Mouse (Mus musculus): Measurements from ENCODE around the gene Rin2. TPM values are rescaled to one million over a fixed set of nuclear protein-coding genes. Genes with fewer than 3 reads are reported as not detected.
A peak's percentile ranks its signal among the peaks of the same experiment; 100 is the strongest.

The Rin2 gene
- 18.7 and 21.4 TPM in 2 replicates for polyA plus RNA-seq (2015; fragmentation: Nextera tagmentation; extraction: Ambion mirVana)

DNA sequence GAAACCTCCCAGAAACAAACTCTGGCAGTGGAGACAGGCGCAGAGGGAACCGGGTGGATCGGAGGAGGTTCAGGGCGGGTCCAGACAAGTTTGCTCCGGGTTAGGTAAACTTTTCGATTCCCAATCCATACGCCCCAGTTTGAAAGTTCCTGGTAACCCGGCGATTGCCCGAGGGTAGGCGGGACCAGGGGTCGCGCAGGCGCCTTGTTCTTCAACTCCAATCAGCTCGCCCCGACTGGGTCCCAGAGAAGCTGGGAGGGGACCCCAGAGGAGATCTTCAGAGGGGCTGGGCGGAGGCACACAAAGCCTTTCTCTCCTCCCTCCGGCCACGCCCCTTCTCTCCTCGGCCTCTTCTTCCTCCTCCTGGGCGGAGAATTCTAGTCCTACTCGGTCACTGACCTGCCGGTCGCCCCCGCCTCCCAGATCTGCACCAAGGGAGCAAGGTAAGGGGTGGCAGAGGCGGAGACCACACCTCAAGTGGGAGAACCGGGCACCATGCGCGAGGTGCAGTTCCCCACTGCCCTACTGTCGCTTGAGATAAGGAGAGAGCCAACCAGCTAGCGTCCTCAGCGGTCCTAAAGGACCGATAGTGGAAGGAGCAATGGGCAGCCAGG is at the start of gene Rin2:
TSS of gene Rin2 (plus strand) at position 74 of the 614 bp plus-strand sequence.
- Histone ChIP-seq H3K27ac (ENCODE audit: low read length) (peak within 1 kb of the TSS; percentile 62), H3K27me3 (ENCODE audit: control insufficient read depth, insufficient read depth, low read length) (no peaks in the 10 kb centered on the region), H3K9ac (ENCODE audit: low read length) (peak within 1 kb of the TSS; percentile 74), H3K4me2 (ENCODE audit: low read depth, low read length) (peak within 1 kb of the TSS; percentile 88), H3K9me3 (replicated peaks; ENCODE audit: control insufficient read depth, low read length) (no peaks in the 10 kb centered on the region), H3K4me3 (ENCODE audit: low read length) (peak within 1 kb of the TSS; percentile 72), H3K4me1 (ENCODE audit: control insufficient read depth, insufficient read depth, low read length) (peaks cover 20% of the 10 kb centered on the region), H3K36me3 (ENCODE audit: control insufficient read depth, insufficient read depth) (no peaks in the 10 kb centered on the region)
- WGBS: under 1% methylated on average over 33 of the region's 33 CpGs
- ATAC-seq (replicated peaks; ENCODE audit: extremely low read depth, insufficient read depth, low FRiP score): peak; percentile 83

GRCm38 (mm10) chr2:145631123-145631798 is 43.8 kb upstream of the Rin2 start:
- WGBS: 79% methylated on average over 6 of the region's 6 CpGs
- no peaks in the 10 kb centered on the region for H3K36me3 ChIP-seq (ENCODE audit: control insufficient read depth, insufficient read depth)
- no peak overlapping the region for H3K9ac ChIP-seq (ENCODE audit: low read length)
- ATAC-seq (replicated peaks; ENCODE audit: extremely low read depth, insufficient read depth, low FRiP score): no peak
- H3K4me3 ChIP-seq (ENCODE audit: low read length): no peak overlapping the region
- no peaks in the 10 kb centered on the region for H3K9me3 ChIP-seq (replicated peaks; ENCODE audit: control insufficient read depth, low read length)
- H3K4me1 ChIP-seq (ENCODE audit: control insufficient read depth, insufficient read depth, low read length): no peaks in the 10 kb centered on the region
- H3K27me3 ChIP-seq (ENCODE audit: control insufficient read depth, insufficient read depth, low read length): no peaks in the 10 kb centered on the region
- no peak overlapping the region for H3K4me2 ChIP-seq (ENCODE audit: low read depth, low read length)
- no peak overlapping the region for H3K27ac ChIP-seq (ENCODE audit: low read length)

DNA sequence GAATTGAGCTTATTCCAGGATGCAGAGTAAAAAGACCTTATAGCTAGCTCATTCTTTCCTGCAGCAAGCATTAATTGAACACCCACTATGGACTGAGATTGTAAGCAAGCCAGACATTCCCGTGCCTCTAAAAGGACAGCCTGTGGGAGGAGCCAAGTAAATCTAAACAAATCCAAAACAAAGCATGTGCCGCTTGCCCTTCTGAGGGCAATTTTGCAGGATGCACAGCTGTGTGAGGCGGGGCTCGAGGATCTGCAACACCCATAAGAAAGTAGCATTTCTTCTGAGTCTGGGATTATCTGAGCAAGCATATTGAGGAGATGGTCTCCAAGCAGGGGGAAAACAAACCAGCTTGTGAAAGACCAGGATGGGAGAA is 43.2 kb upstream of the Rin2 start:
- no peak overlapping the region for H3K9ac ChIP-seq (ENCODE audit: low read length)
- no peak for ATAC-seq (replicated peaks; ENCODE audit: extremely low read depth, insufficient read depth, low FRiP score)
- 55% methylated on average over 4 of the region's 4 CpGs for WGBS
- no peaks in the 10 kb centered on the region for H3K36me3 ChIP-seq (ENCODE audit: control insufficient read depth, insufficient read depth)
- no peaks in the 10 kb centered on the region for H3K4me1 ChIP-seq (ENCODE audit: control insufficient read depth, insufficient read depth, low read length)
- H3K4me2 ChIP-seq (ENCODE audit: low read depth, low read length): no peak overlapping the region
- no peaks in the 10 kb centered on the region for H3K27me3 ChIP-seq (ENCODE audit: control insufficient read depth, insufficient read depth, low read length)
- H3K9me3 ChIP-seq (replicated peaks; ENCODE audit: control insufficient read depth, low read length): no peaks in the 10 kb centered on the region
- no peak overlapping the region for H3K27ac ChIP-seq (ENCODE audit: low read length)
- H3K4me3 ChIP-seq (ENCODE audit: low read length): no peak overlapping the region

DNA sequence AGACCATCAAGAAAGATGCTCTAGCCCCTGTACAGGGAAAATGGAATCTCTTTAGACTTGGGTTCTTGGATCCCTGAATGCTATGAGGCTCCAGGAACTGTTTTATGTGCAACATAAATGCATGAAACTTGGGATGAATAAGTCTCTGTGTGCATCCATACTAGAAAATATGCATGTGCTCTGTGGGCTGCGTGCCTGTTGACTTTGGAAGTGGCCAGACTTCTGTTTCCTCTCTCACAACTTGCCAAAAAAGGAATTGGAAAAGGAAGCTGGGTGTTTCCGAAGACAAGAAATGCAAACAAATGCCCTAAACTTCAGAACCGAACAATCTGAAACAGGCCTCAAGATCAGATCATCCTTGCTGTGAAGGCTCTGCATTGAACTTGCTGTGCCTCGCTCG is 41.2 kb upstream of the Rin2 start:
- 58% methylated on average over 5 of the region's 5 CpGs for WGBS
- Histone ChIP-seq H3K4me2 (ENCODE audit: low read depth, low read length) (no peak overlapping the region), H3K4me3 (ENCODE audit: low read length) (no peak overlapping the region), H3K27me3 (ENCODE audit: control insufficient read depth, insufficient read depth, low read length) (no peaks in the 10 kb centered on the region), H3K9me3 (replicated peaks; ENCODE audit: control insufficient read depth, low read length) (no peaks in the 10 kb centered on the region), H3K27ac (ENCODE audit: low read length) (peak overlapping the region; percentile 3; the same call in 1 of the 2 replicates), H3K36me3 (ENCODE audit: control insufficient read depth, insufficient read depth) (no peaks in the 10 kb centered on the region), H3K9ac (ENCODE audit: low read length) (no peak overlapping the region), H3K4me1 (ENCODE audit: control insufficient read depth, insufficient read depth, low read length) (no peaks in the 10 kb centered on the region)
- ATAC-seq (replicated peaks; ENCODE audit: extremely low read depth, insufficient read depth, low FRiP score): 0 out of 2 replicates have a peak, but pooled peaks have one; percentile 28

GRCm38 (mm10) chr2:145640255-145640984 is 34.6 kb upstream of the Rin2 start:
- no peak overlapping the region for H3K9ac ChIP-seq (ENCODE audit: low read length)
- WGBS: 85% methylated on average over 21 of the region's 21 CpGs
- H3K36me3 ChIP-seq (ENCODE audit: control insufficient read depth, insufficient read depth): no peaks in the 10 kb centered on the region
- no peaks in the 10 kb centered on the region for H3K9me3 ChIP-seq (replicated peaks; ENCODE audit: control insufficient read depth, low read length)
- no peaks in the 10 kb centered on the region for H3K27me3 ChIP-seq (ENCODE audit: control insufficient read depth, insufficient read depth, low read length)
- H3K4me3 ChIP-seq (ENCODE audit: low read length): no peak overlapping the region
- no peak overlapping the region for H3K27ac ChIP-seq (ENCODE audit: low read length)
- H3K4me1 ChIP-seq (ENCODE audit: control insufficient read depth, insufficient read depth, low read length): no peaks in the 10 kb centered on the region
- no peak for ATAC-seq (replicated peaks; ENCODE audit: extremely low read depth, insufficient read depth, low FRiP score)
- H3K4me2 ChIP-seq (ENCODE audit: low read depth, low read length): no peak overlapping the region

DNA sequence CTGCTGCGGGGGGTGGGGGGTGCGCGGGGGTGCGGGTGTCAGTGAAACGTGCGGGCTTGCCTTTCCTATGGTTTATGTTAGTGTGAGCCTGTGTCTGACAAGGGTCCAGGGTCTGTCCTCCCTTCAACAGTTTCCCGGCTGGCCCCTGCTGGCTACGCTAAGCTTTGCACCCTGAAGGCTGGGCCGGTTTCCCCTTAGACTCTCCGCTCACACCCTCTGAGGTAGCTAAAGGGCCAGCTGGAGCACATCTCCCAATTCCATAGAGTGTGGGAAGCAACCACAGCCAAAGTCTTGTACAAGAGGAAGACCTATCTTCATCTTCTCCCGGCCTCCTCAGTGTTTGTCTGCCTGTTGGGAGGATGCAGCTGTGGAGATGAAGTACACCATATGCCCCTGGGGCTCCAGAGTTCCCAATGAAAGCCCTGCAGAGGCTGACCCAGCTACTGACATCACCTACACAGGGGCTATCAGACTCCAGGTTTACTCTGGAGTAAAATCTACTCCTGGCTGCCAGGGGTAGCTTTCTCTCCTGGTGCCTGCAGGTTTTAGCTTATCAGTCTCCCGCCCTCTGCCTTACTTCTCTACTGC is 19.5 kb upstream of the Rin2 start:
- Histone ChIP-seq H3K36me3 (ENCODE audit: control insufficient read depth, insufficient read depth) (no peaks in the 10 kb centered on the region), H3K4me1 (ENCODE audit: control insufficient read depth, insufficient read depth, low read length) (no peaks in the 10 kb centered on the region), H3K27me3 (ENCODE audit: control insufficient read depth, insufficient read depth, low read length) (no peaks in the 10 kb centered on the region), H3K4me3 (ENCODE audit: low read length) (no peak overlapping the region), H3K4me2 (ENCODE audit: low read depth, low read length) (no peak overlapping the region), H3K9me3 (replicated peaks; ENCODE audit: control insufficient read depth, low read length) (0 out of 2 replicates have a peak, but pooled peaks cover 2% of the 10 kb centered on the region), H3K9ac (ENCODE audit: low read length) (no peak overlapping the region), H3K27ac (ENCODE audit: low read length) (no peak overlapping the region)
- peak; percentile 60; the same call in 1 of the 2 replicates for ATAC-seq (replicated peaks; ENCODE audit: extremely low read depth, insufficient read depth, low FRiP score)
- 24% methylated on average over 12 of the region's 12 CpGs for WGBS

GRCm38 (mm10) chr2:145656121-145656520 is 18.9 kb upstream of the Rin2 start:
- no peaks in the 10 kb centered on the region for H3K36me3 ChIP-seq (ENCODE audit: control insufficient read depth, insufficient read depth)
- H3K4me2 ChIP-seq (ENCODE audit: low read depth, low read length): no peak overlapping the region
- H3K27me3 ChIP-seq (ENCODE audit: control insufficient read depth, insufficient read depth, low read length): no peaks in the 10 kb centered on the region
- no peak for ATAC-seq (replicated peaks; ENCODE audit: extremely low read depth, insufficient read depth, low FRiP score)
- 72% methylated on average over 3 of the region's 3 CpGs for WGBS
- H3K27ac ChIP-seq (ENCODE audit: low read length): no peak overlapping the region
- no peaks in the 10 kb centered on the region for H3K4me1 ChIP-seq (ENCODE audit: control insufficient read depth, insufficient read depth, low read length)
- H3K9me3 ChIP-seq (replicated peaks; ENCODE audit: control insufficient read depth, low read length): 0 out of 2 replicates have a peak, but pooled peaks cover 2% of the 10 kb centered on the region
- no peak overlapping the region for H3K4me3 ChIP-seq (ENCODE audit: low read length)
- H3K9ac ChIP-seq (ENCODE audit: low read length): no peak overlapping the region

- Histone ChIP-seq H3K27me3 (ENCODE audit: control insufficient read depth, insufficient read depth, low read length) (no peaks in the 10 kb centered on the region), H3K9me3 (replicated peaks; ENCODE audit: control insufficient read depth, low read length) (0 out of 2 replicates have a peak, but pooled peaks cover 2% of the 10 kb centered on the region), H3K4me1 (ENCODE audit: control insufficient read depth, insufficient read depth, low read length) (no peaks in the 10 kb centered on the region), H3K4me2 (ENCODE audit: low read depth, low read length) (no peak overlapping the region), H3K27ac (ENCODE audit: low read length) (no peak overlapping the region), H3K36me3 (ENCODE audit: control insufficient read depth, insufficient read depth) (no peaks in the 10 kb centered on the region), H3K9ac (ENCODE audit: low read length) (no peak overlapping the region), H3K4me3 (ENCODE audit: low read length) (no peak overlapping the region)
- 28% methylated on average over 1 of the region's 1 CpGs for WGBS
- ATAC-seq (replicated peaks; ENCODE audit: extremely low read depth, insufficient read depth, low FRiP score): no peak
Measured at GRCm38 (mm10) chr2:145656716-145657115, 18.3 kb upstream of the Rin2 start.
